Mouse (Mus musculus) neutrophil, adult 83 days (primary cell): ENCODE results near the gene Lemd1. TPM values are rescaled to one million over a fixed set of nuclear protein-coding genes. Genes with fewer than 3 reads are reported as not detected.

Experiments
- total RNA-seq, 2 experiments: library from RNA; stranded (reverse); gene quantifications; one replicate each; pipeline ENCODE4 v1.2.4; 2023

Gene Lemd1
- not detected for total RNA-seq

DNA sequence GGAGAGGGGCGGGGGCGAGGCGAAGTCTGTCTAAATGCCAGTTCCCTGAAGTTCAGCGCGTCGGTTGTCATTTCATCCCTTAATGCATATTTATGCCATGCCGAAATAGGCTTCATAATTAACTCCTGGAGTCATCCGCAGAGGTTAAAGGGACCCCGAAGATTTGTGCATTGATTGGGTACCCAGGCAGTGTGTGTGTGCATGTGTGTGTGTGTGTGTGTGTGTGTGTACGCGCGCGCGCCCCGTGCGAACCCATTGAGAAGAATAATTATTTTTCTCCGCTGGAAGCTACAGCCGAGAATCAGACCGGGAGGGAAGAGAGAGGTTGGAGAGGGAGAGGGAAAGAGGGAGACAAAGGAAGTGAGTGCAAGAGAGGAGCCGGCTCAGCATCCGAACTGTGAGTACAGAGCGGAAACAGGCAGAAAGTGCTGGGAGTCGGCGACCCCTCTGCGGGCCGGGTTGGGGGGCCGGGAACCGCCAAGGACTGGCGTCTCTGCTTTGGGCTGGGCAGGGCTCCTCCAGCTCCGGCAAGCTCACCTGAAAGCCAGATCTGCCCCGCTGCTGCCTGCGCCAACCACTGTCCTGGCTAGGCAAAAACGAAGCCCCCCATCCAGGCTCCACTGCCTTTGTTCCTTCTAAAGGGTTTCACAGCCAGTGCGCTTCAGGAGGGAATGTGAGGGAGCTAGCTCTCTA, at the start of gene Lemd1, which contains the start of gene AC124108.1:
Gene Lemd1 (plus strand): TSS at position 339 of the 693 bp plus-strand sequence.
Gene AC124108.1 (plus strand): TSS at position 365 of the 693 bp plus-strand sequence.

DNA sequence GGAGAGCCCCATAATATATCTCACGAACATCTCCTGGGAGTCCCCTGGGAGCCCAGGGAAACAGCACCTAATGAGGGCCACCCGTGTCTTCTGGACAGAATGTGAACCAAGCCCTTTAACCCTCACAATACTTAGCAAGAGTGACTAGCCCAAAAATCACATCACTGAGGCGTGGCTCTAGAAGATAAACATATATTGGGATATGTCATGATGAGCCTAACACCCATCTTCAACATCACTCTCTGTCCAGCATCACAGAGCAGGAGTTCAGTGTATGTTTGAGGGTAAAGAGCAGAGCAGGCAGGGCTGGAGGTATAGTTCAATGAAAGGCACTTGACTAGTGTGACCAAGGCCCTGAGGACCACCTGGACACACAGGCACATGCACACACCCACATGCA, 38.4 kb downstream of the Lemd1 start, which contains the start of gene Gm10188:
Gene Gm10188 (minus strand): TSS at position 101 of the 400 bp plus-strand sequence.

GRCm38 (mm10) chr1:132298425-132298800, 107.2 kb downstream of the Lemd1 start, which contains the start of gene Klhdc8a:
TSS of gene Klhdc8a (plus strand) at chr1:132298626.

Other genes starting within 250 kb of the Lemd1 start
- under 1 TPM; 0.13 to 0.37 TPM for gene Slc45a3, start 228.5 kb upstream of the Lemd1 start, total RNA-seq
- gene Elk4, start 183.8 kb upstream of the Lemd1 start, total RNA-seq = 10 to 100 TPM; 81.0 to 87.4 TPM
- under 1 TPM in 1 of 2 experiments, not detected in 1; 0.68 TPM for gene Mfsd4a, start 123.4 kb upstream of the Lemd1 start, total RNA-seq
- gene Cdk18, start 51.7 kb upstream of the Lemd1 start, total RNA-seq = under 1 TPM; 0.39 to 0.49 TPM
- not detected for gene AC124108.1, start within 50 bp of the Lemd1 start, total RNA-seq
- gene Gm10188, start 38.3 kb downstream of the Lemd1 start, total RNA-seq = not detected
- gene Klhdc8a, start 107.2 kb downstream of the Lemd1 start, total RNA-seq = not detected
- 10 to 100 TPM; 34.8 to 55.8 TPM for gene Nuak2, start 124.7 kb downstream of the Lemd1 start, total RNA-seq
- gene Tmcc2, start 199.8 kb downstream of the Lemd1 start, total RNA-seq = 10 to 100 TPM in 1 of 2 experiments, 1 to 10 TPM in 1; 8.7 to 11.5 TPM
- gene Dstyk, start 226.1 kb downstream of the Lemd1 start, total RNA-seq = 10 to 100 TPM; 36.8 to 39.6 TPM